Mouse (Mus musculus): ENCODE data around the gene Prkce.

GRCm38 (mm10) chr17:86522649-86523048 lies 355.1 kb downstream of the Prkce start:
- TF ChIP-seq HCFC1 (IDR thresholded peaks at IDR 0.05; ENCODE audit: borderline replicate concordance, insufficient read depth, low read length), result no peak
- no peak for TF ChIP-seq ZC3H11A (IDR thresholded peaks at IDR 0.05; ENCODE audit: borderline replicate concordance, low read depth, low read length)
- no peak for TF ChIP-seq MAFK (IDR thresholded peaks at IDR 0.05; ENCODE audit: insufficient read depth, low read depth, low read length)
- TF ChIP-seq CHD2 (IDR thresholded peaks at IDR 0.05; ENCODE audit: low read depth, low read length), result no peak
- no peak for TF ChIP-seq ZNF384 (IDR thresholded peaks at IDR 0.05; ENCODE audit: low read depth, low read length)
